Mouse (Mus musculus) retina, adult 2 months (tissue): ENCODE results near the gene Hormad1.
"Not testable (repeated sequence)": the region's sequence is repeated elsewhere in the genome, so short reads cannot be mapped to it uniquely, and the experiment has no call there.

ENCODE experiments used
- DNase-seq: peaks from one replicate; pipeline ENCODE4 v3.0.0-alpha.2; 2012; ENCODE audit warnings: low read depth, low spot score

Hormad1 gene

GRCm38 (mm10) chr3:95561826-95562225 lies 2.3 kb downstream of the Hormad1 start:
- DNase-seq, result no peak

- DNase-seq, result no peak
These were observed 10.1 kb downstream of the Hormad1 start for GRCm38 (mm10) chr3:95569585-95569984.

GRCm38 (mm10) chr3:95587754-95588603 lies 28.5 kb downstream of the Hormad1 start:
- DNase-seq, result no peak

GRCm38 (mm10) chr3:95588604-95589086 lies 29.2 kb downstream of the Hormad1 start, which contains the start of gene Golph3l:
Gene Golph3l, plus strand, starts transcription at chr3:95588934.
- DNase-seq, result peak; percentile 93

GRCm38 (mm10) chr3:95598734-95599133 lies 39.3 kb downstream of the Hormad1 start:
- DNase-seq, result no peak

GRCm38 (mm10) chr3:95601287-95601686 lies 41.8 kb downstream of the Hormad1 start:
- DNase-seq, result no peak

GRCm38 (mm10) chr3:95606096-95606495 lies 46.6 kb downstream of the Hormad1 start:
- no peak for DNase-seq

GRCm38 (mm10) chr3:95609195-95609594 lies 49.7 kb downstream of the Hormad1 start:
- no peak for DNase-seq

- no peak for DNase-seq
These were observed 54.5 kb downstream of the Hormad1 start for GRCm38 (mm10) chr3:95613996-95614395.

GRCm38 (mm10) chr3:95618511-95618910 lies 59.0 kb downstream of the Hormad1 start:
- no peak for DNase-seq

GRCm38 (mm10) chr3:95621241-95621640 lies 61.8 kb downstream of the Hormad1 start:
- DNase-seq, result no peak

GRCm38 (mm10) chr3:95622421-95622820 lies 62.9 kb downstream of the Hormad1 start:
- not testable (repeated sequence) for DNase-seq

GRCm38 (mm10) chr3:95623551-95623950 lies 64.1 kb downstream of the Hormad1 start:
- DNase-seq, result no peak

- not testable (repeated sequence) for DNase-seq
These were observed 64.6 kb downstream of the Hormad1 start for GRCm38 (mm10) chr3:95623991-95624515.

GRCm38 (mm10) chr3:95624628-95625503 lies 65.4 kb downstream of the Hormad1 start, which contains the start of gene Ensa:
Gene Ensa, plus strand, starts transcription at chr3:95624993.
- peak; percentile 93 for DNase-seq

- DNase-seq, result no peak
These were observed 68.3 kb downstream of the Hormad1 start for GRCm38 (mm10) chr3:95627763-95628162.

- no peak for DNase-seq
These were observed 70.3 kb downstream of the Hormad1 start for GRCm38 (mm10) chr3:95629755-95630154.

- no peak for DNase-seq
These were observed 71.4 kb downstream of the Hormad1 start for GRCm38 (mm10) chr3:95630856-95631255.

GRCm38 (mm10) chr3:95631304-95631703 lies 71.8 kb downstream of the Hormad1 start:
- no peak for DNase-seq

GRCm38 (mm10) chr3:95632648-95633588 lies 73.4 kb downstream of the Hormad1 start:
- DNase-seq, result no peak

- no peak for DNase-seq
These were observed 76.2 kb downstream of the Hormad1 start for GRCm38 (mm10) chr3:95635636-95636035.
